Mouse (Mus musculus) hindbrain, embryonic 13.5 days (tissue): ENCODE results near the gene Hmcn1. TPM values are rescaled to one million over a fixed set of nuclear protein-coding genes. Genes with fewer than 3 reads are reported as not detected.

Experiments used
- ATAC-seq: fragments of 200-750 bp; cut with Nextera tagmentation; 2 replicates; pipeline ENCODE4 v1.8.0; 2017; ENCODE audit warnings: moderate TSS enrichment; ENCODE audit not compliant: low FRiP score
- H3K27ac ChIP-seq: fragments of 300-500 bp; sonication (generic); 2 replicates; pipeline ENCODE4 v1.5.1; 2015; ENCODE audit warnings: inconsistent platforms, mild to moderate bottlenecking, moderate library complexity
- H3K27me3 ChIP-seq: fragments of 300-500 bp; sonication (generic); 2 replicates; pipeline ENCODE4 v1.6.1; 2015; ENCODE audit warnings: mild to moderate bottlenecking, inconsistent platforms
- H3K36me3 ChIP-seq: fragments of 300-500 bp; sonication (generic); 2 replicates; pipeline ENCODE4 v1.6.1; 2015; ENCODE audit warnings: mild to moderate bottlenecking, inconsistent platforms
- H3K4me1 ChIP-seq: fragments of 300-500 bp; sonication (generic); replicated peaks from 2 replicates; pipeline ENCODE4 v1.6.1; 2015; ENCODE audit warnings: inconsistent platforms
- H3K4me2 ChIP-seq: fragments of 300-500 bp; sonication (generic); 2 replicates; pipeline ENCODE4 v1.6.1; 2015; ENCODE audit warnings: inconsistent platforms, mild to moderate bottlenecking, moderate library complexity
- H3K4me3 ChIP-seq: fragments of 300-500 bp; sonication (generic); 2 replicates; pipeline ENCODE4 v1.5.1; 2015; ENCODE audit warnings: mild to moderate bottlenecking, inconsistent platforms
- H3K9ac ChIP-seq: fragments of 300-500 bp; sonication (generic); 2 replicates; pipeline ENCODE4 v1.6.1; 2015; ENCODE audit warnings: mild to moderate bottlenecking, inconsistent platforms
- H3K9me3 ChIP-seq: fragments of 300-500 bp; sonication (generic); 2 replicates; pipeline ENCODE4 v1.6.1; 2016; ENCODE audit warnings: inconsistent platforms
- WGBS: fragments of 180-500 bp; shearing (Covaris S2); methylation state at CpG from one replicate; pipeline ENCODE4 v1.1.7; 2015; 5-methylcytosine and 5-hydroxymethylcytosine counted together
- polyA plus RNA-seq: library from polyadenylated mRNA; unstranded; fragments of >200 nt; fragmentation: Nextera tagmentation; extraction: Ambion mirVana; gene quantifications from 2 replicates; pipeline ENCODE4 v1.2.1, GENCODE M21; 2015

The Hmcn1 gene
- polyA plus RNA-seq, 1 experiment from 2014 or later, result 2.6 TPM

DNA sequence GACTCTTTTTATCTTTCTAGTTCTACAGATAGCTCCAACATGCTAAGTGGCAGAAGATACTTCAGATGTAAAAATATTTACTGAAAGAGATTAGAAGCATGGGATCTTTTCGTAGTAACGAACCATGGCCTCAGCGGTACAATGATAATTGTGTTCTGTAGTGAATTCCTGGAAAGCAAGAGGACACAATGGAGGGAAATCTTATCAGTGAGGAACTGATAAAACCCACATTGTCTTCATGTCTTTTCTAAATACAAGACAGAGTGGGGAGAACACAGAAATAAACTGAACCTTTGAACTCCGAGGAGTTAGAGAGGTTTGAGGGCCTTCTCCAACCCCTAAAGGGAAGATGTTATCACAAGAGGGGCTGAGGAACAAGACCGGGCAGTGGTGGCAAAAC lies 126.6 kb downstream of the Hmcn1 start:
- 82% methylated on average over 5 of the region's 5 CpGs for WGBS
- no peak overlapping the region for H3K27ac ChIP-seq
- no peak overlapping the region for H3K4me3 ChIP-seq
- H3K27me3 ChIP-seq, result no peaks in the 10 kb centered on the region
- H3K36me3 ChIP-seq, result no peaks in the 10 kb centered on the region
- H3K4me1 ChIP-seq, result no peaks in the 10 kb centered on the region
- no peak for ATAC-seq
- H3K9me3 ChIP-seq, result no peaks in the 10 kb centered on the region
- H3K9ac ChIP-seq, result no peak overlapping the region
- no peak overlapping the region for H3K4me2 ChIP-seq

DNA sequence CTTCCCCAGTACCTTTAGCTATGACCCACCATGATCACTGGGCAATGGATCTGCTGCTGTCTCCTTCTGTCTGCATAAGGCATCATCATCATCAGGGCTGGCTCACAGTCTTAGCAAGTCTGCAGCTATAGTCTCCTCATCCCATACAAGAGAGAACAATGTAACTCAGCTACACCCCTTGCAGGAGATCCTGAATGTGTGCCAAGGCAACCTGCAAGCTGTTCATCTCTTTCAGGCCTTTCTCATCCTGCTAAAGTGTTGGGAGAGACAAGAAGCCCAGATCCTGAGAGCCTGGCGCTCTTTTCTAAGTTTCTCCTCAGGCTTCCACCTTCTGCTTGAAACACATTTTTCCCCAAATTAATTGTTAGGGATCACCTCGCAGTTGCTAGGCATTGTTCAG lies 135.5 kb downstream of the Hmcn1 start:
- no peak overlapping the region for H3K27ac ChIP-seq
- no peaks in the 10 kb centered on the region for H3K9me3 ChIP-seq
- WGBS, result 60% methylated on average over 2 of the region's 2 CpGs
- H3K27me3 ChIP-seq, result no peaks in the 10 kb centered on the region
- H3K4me2 ChIP-seq, result no peak overlapping the region
- H3K4me1 ChIP-seq, result no peaks in the 10 kb centered on the region
- no peak for ATAC-seq
- no peaks in the 10 kb centered on the region for H3K36me3 ChIP-seq
- no peak overlapping the region for H3K4me3 ChIP-seq
- no peak overlapping the region for H3K9ac ChIP-seq

DNA sequence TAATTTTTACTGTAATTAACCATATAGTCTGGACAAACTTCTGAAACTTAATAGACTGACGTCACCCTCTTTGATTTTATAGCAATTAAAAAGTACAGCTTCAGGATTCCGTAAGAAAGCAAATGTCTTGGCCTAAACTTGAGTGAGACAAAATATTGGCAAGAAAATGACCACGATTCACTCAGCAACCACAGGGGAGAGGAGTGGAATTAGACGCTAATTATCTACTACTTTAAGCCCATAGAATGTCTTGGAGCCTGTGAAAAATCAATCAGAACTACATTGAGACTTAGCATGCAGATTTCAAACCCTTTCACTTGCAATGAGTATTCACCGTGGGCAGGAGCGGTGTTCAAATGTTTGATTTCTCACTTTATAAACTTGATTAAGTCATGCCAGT lies 159.8 kb downstream of the Hmcn1 start:
- WGBS, result 74% methylated on average over 6 of the region's 6 CpGs
- Histone ChIP-seq H3K9ac (no peak overlapping the region), H3K27me3 (no peaks in the 10 kb centered on the region), H3K4me2 (no peak overlapping the region), H3K27ac (no peak overlapping the region), H3K36me3 (no peaks in the 10 kb centered on the region), H3K4me3 (no peak overlapping the region), H3K4me1 (no peaks in the 10 kb centered on the region), H3K9me3 (no peaks in the 10 kb centered on the region)
- no peak for ATAC-seq

DNA sequence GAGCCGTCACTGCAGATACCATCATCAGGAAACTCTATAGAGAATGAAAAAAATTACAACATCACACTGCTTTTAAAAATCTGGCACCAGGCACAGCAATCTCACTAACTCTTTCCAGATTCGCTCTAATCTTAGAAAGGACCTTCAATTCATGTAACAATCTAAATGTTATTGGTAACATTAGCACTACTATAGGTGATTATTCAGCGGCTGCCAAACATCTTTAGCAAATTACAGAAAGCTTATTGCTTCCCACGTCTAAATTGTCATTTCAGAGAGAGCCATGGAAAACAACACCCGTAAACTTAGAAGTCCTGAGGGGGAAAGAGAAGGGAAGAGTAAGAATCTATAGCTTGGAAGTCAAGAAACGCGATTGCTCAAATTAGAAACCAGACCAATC lies 163.4 kb downstream of the Hmcn1 start:
- WGBS, result 79% methylated on average over 7 of the region's 7 CpGs
- Histone ChIP-seq H3K9ac (no peak overlapping the region), H3K36me3 (no peaks in the 10 kb centered on the region), H3K9me3 (no peaks in the 10 kb centered on the region), H3K27ac (no peak overlapping the region), H3K4me3 (no peak overlapping the region), H3K4me2 (no peak overlapping the region), H3K27me3 (no peaks in the 10 kb centered on the region), H3K4me1 (no peaks in the 10 kb centered on the region)
- no peak for ATAC-seq

DNA sequence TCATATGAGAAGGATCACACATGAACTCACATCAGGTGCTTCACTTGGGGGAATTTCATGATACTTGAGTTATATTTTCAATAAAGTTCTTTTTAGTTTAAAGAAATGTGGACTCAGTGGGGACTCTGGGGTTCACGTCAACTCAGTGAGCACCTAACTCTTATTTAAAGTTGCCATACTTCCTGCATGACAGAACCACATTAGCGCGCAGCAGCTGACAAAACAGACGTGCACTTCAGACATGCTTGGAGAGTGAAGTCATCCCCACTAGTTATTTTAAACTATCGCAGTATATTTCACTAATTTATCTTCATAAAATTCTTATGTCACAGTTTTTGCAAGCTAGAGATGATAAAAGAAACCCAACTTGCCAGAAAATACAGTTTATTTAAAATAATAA lies 166.1 kb downstream of the Hmcn1 start:
- Histone ChIP-seq H3K27ac (no peak overlapping the region), H3K4me3 (no peak overlapping the region), H3K27me3 (no peaks in the 10 kb centered on the region), H3K4me1 (no peaks in the 10 kb centered on the region), H3K9ac (no peak overlapping the region), H3K36me3 (no peaks in the 10 kb centered on the region), H3K4me2 (no peak overlapping the region), H3K9me3 (no peaks in the 10 kb centered on the region)
- ATAC-seq, result no peak
- 79% methylated on average over 5 of the region's 5 CpGs for WGBS

DNA sequence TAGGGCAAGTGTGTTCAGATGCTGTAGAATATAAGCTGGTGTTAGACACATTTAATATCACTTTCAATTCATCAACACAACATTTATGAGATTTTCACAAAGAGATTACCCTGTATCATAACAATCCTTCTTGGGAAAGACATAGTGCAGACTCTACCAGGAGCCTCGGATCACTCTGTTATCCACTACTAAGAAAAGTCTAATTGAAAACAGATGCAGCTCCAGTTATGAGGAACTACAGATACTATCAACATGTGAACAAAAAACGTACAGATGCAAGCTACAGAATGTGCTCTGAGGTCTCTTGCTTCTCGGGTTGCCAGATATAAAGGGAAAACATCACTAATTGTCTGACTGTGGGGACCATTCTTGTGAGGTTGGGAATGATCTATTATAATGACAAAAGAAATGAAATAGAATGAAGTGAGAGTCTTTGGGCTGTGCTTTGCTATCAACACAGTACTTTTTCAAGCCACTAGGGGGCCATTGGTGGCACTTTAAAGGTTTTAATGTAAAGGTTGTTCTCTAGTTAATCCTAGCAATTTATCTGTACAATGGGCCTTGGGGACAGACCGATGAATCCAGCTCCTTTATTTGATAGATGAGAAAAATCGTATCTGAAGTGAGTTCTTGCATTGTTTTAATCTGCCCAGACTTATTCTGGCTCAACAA lies 168.8 kb downstream of the Hmcn1 start:
- no peak overlapping the region for H3K4me3 ChIP-seq

DNA sequence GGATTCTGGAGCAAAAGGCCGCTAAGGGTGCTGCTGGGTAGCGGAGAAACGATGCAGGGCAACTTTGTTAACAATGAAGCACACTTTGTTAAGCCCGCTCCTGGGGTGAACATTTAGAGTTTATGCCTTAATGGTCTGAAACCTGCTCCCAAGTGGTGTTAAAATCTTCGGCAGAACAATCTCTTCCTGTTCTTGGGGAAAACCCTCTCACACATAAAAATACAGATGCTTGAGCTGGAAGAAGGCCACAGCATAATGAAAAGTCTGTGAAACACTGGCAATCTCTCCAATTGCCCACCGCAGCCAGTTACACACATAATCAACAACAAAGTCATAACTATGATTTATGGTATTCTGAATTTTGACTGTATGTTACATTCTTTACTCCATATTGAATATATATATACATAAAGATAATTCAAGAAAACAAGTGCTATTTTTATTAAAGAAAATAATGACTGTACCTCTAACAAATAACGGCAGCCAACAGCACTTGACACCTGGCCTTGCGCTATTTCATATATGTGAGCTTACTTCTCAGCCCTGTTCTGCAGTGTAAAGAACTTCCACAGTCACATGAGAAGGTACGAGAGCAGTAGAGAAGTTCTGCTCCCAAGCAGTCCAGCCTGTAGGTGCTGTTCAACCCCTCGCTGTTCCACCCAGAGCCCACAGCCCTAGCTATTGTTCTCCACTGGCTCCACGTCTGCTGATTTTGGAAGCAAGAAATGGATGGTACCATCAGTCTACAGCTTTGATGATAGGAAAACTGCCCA lies 177.0 kb downstream of the Hmcn1 start:
- Histone ChIP-seq H3K9ac (no peak overlapping the region), H3K27me3 (no peaks in the 10 kb centered on the region), H3K36me3 (no peaks in the 10 kb centered on the region), H3K27ac (no peak overlapping the region), H3K4me1 (no peaks in the 10 kb centered on the region), H3K4me2 (no peak overlapping the region), H3K9me3 (no peaks in the 10 kb centered on the region), H3K4me3 (no peak overlapping the region)
- WGBS, result 90% methylated on average over 11 of the region's 11 CpGs
- ATAC-seq, result no peak

More for the DNA sequence above, 168.8 kb downstream of the Hmcn1 start:
- no peak overlapping the region for H3K4me2 ChIP-seq
- 72% methylated on average over 5 of the region's 5 CpGs for WGBS
- H3K4me1 ChIP-seq, result no peaks in the 10 kb centered on the region
- H3K9me3 ChIP-seq, result no peaks in the 10 kb centered on the region
- H3K36me3 ChIP-seq, result no peaks in the 10 kb centered on the region
- no peaks in the 10 kb centered on the region for H3K27me3 ChIP-seq
- H3K9ac ChIP-seq, result no peak overlapping the region
- H3K27ac ChIP-seq, result no peak overlapping the region
- no peak for ATAC-seq

DNA sequence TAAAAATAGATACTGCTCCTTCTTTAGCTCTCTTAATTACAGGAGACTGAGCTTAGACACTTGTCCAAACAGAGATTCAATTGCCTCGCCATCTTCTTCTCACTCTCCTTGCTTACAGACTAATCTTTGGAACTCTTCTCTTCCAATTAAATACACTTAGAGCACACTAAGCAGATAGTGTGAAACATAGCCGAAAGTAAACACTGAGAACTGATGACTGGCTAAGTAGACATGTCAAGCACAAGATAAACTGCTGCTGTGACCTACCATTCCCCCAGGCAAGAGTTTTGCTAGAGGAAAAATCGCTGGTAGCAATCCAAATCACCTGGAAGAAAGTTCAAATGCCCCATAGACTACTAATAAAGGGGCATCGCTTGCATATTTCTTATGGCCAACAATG lies 178.3 kb downstream of the Hmcn1 start:
- H3K4me1 ChIP-seq, result no peaks in the 10 kb centered on the region
- WGBS, result 90% methylated on average over 4 of the region's 4 CpGs
- no peak for ATAC-seq

DNA sequence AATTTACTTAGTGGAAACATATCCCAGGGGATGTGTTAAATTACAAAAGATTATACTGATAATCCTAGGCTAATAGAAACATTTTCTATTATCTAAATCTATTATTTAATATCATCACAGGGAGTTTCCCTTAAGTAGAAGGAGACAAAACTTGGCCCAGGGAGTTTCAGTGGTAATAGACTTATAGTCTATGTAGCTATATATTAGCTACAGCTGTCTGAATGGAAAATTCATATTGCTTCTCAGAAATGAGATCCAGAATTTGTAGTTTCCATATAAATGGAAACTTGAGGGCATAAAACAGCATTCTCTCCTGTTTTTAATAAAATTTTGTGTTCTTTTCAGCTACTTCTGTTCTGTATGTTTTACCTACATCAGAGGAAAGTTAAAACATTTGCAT lies 179.9 kb downstream of the Hmcn1 start:
- no peaks in the 10 kb centered on the region for H3K4me1 ChIP-seq
- no peaks in the 10 kb centered on the region for H3K9me3 ChIP-seq
- H3K27ac ChIP-seq, result no peak overlapping the region
- no peaks in the 10 kb centered on the region for H3K36me3 ChIP-seq
- H3K4me2 ChIP-seq, result no peak overlapping the region
- H3K27me3 ChIP-seq, result no peaks in the 10 kb centered on the region
- H3K4me3 ChIP-seq, result no peak overlapping the region
- no peak for ATAC-seq
- H3K9ac ChIP-seq, result no peak overlapping the region

More for the DNA sequence above, 178.3 kb downstream of the Hmcn1 start:
- Histone ChIP-seq H3K27me3 (no peaks in the 10 kb centered on the region), H3K9me3 (no peaks in the 10 kb centered on the region), H3K9ac (no peak overlapping the region), H3K27ac (no peak overlapping the region), H3K4me2 (no peak overlapping the region), H3K4me3 (no peak overlapping the region), H3K36me3 (no peaks in the 10 kb centered on the region)

DNA sequence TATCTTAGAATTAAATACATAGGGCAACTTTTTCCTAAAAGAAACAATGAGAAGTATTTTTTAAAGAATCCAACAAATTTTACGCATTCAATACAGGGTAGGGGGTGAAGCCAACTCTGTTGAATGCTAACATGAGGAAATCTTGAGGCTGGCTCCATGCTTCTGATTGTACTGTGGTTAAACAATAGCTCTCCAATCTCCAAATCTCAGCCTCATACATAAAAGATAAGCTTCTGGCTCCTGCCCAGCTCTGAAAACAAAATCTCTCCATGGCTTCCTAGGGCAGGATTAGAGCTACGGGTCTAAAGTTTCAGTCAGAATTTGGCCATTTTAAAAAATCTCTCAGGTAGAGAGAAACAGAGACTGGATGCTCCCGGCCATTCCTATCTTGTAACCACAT lies 186.4 kb downstream of the Hmcn1 start:
- H3K9ac ChIP-seq, result no peak overlapping the region
- no peaks in the 10 kb centered on the region for H3K9me3 ChIP-seq
- H3K36me3 ChIP-seq, result no peaks in the 10 kb centered on the region
- 0 out of 2 replicates have a peak, but pooled peaks cover 2% of the 10 kb centered on the region for H3K4me1 ChIP-seq
- no peaks in the 10 kb centered on the region for H3K27me3 ChIP-seq
- H3K4me3 ChIP-seq, result no peak overlapping the region
- H3K4me2 ChIP-seq, result no peak overlapping the region
- H3K27ac ChIP-seq, result no peak overlapping the region
- WGBS, result 68% methylated on average over 3 of the region's 3 CpGs
- ATAC-seq, result no peak

DNA sequence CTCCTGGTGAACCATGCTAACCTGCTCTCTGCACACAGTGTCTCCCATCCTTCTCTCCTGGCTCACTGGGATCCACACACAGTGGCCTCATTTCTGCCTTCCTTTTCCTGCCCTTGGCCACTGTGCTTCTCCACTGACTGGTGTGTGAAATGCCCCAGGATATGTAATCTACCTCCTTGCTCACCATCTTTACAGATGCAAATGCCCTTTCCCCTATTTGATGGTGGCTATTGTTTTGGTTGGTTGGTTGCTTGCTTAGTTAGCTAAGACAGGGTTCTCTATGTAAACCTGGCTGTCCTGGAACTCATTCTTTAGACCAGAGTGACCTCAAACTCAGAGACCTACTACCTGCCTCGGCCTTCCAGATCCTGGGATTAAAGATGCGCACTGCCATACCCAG lies 187.8 kb downstream of the Hmcn1 start:
- ATAC-seq, result no peak
- H3K9ac ChIP-seq, result no peak overlapping the region
- no peaks in the 10 kb centered on the region for H3K9me3 ChIP-seq
- 0 out of 2 replicates have a peak, but pooled peaks cover 2% of the 10 kb centered on the region for H3K4me1 ChIP-seq
- H3K27me3 ChIP-seq, result no peaks in the 10 kb centered on the region
- H3K4me3 ChIP-seq, result no peak overlapping the region
- H3K4me2 ChIP-seq, result no peak overlapping the region
- H3K27ac ChIP-seq, result no peak overlapping the region
- WGBS, result 91% methylated on average over 2 of the region's 2 CpGs
- no peaks in the 10 kb centered on the region for H3K36me3 ChIP-seq

DNA sequence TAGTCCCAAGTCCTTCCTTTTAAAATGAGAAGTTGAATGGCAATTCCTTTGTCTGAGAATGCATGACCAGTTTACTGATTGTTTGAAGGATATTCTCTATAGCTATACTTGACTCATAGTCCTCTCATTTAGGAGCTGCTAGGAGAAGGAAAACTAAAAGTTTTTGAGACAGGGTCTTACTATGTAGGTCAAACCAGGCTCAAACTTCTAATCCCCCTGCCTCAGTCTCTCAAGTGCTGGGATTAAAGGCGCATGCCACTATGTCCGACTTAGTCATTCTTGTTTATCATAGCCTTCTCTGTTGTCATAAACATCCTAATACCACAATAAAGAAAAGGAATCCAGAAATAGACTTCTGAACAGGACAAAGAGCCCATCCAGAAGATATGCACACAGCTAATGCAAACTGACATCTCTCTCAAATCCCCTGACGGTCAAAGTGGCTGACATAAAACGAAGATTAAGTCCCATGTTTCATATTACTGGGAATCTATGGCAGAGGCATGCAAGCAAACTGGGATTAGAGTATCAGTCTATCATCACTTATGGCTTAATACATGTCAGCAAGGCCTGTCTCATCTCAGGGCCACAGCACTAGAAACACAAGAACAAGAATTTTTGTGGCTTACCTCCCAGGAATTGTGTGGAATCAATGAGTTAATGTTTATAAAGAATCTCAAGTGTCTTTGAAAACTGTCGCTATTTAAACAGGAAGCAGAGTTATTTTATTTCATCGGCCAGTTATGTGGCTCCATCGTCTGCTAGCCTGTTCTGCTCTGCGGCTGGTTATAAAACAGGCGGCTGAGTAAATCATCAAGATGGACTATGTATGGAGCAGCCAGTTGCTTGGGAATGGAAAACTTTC lies 188.8 kb downstream of the Hmcn1 start:
- no peak for ATAC-seq
- Histone ChIP-seq H3K27ac (no peak overlapping the region), H3K36me3 (no peaks in the 10 kb centered on the region), H3K27me3 (no peaks in the 10 kb centered on the region), H3K4me1 (0 out of 2 replicates have a peak, but pooled peaks cover 2% of the 10 kb centered on the region), H3K4me2 (no peak overlapping the region), H3K4me3 (no peak overlapping the region), H3K9ac (no peak overlapping the region), H3K9me3 (no peaks in the 10 kb centered on the region)
- WGBS, result 83% methylated on average over 9 of the region's 9 CpGs
